Mouse (Mus musculus) heart, embryonic 13.5 days (tissue): ENCODE data around the gene Cfap100. TPM values are rescaled to one million over a fixed set of nuclear protein-coding genes. Genes with fewer than 3 reads are reported as not detected.

Experiments
- polyA plus RNA-seq: library from polyadenylated mRNA; unstranded; fragments of >200 nt; fragmentation: Nextera tagmentation; extraction: Ambion mirVana; gene quantifications from 2 replicates; pipeline ENCODE4 v1.2.1, GENCODE M21; 2015

The Cfap100 gene
- polyA plus RNA-seq, 1 experiment from 2014 or later: 0.05 TPM

Other genes starting within 250 kb of the Cfap100 start
- gene V1ra8, start 226.0 kb downstream of the Cfap100 start, polyA plus RNA-seq: not detected in 2 replicates
- 0.18 TPM in 1 of 2 replicates, not detected in the other for gene Vmn1r53, start 204.4 kb downstream of the Cfap100 start, polyA plus RNA-seq
- not detected in 2 replicates for gene Vmn1r54, start 182.5 kb downstream of the Cfap100 start, polyA plus RNA-seq
- not detected in 2 replicates for gene BC048671, start 127.6 kb downstream of the Cfap100 start, polyA plus RNA-seq
- gene Chst13, start 103.6 kb downstream of the Cfap100 start, polyA plus RNA-seq: 0.75 TPM in 1 of 2 replicates, not detected in the other
- gene Uroc1, start 95.5 kb downstream of the Cfap100 start, polyA plus RNA-seq: 0.08 and 0.32 TPM in 2 replicates
- 5.4 and 5.5 TPM in 2 replicates for gene Zxdc, start 59.3 kb downstream of the Cfap100 start, polyA plus RNA-seq
- 5.8 and 7.9 TPM in 2 replicates for gene Klf15, start 33.8 kb upstream of the Cfap100 start, polyA plus RNA-seq
- 1.1 and 1.5 TPM in 2 replicates for gene Aldh1l1, start 57.6 kb upstream of the Cfap100 start, polyA plus RNA-seq
- gene Slc41a3, start 175.9 kb upstream of the Cfap100 start, polyA plus RNA-seq: 12.1 and 14.0 TPM in 2 replicates